ENCODE assay signal across 8 mouse cellular contexts in genomic region chr7:12478158-12479008, GRCm38 (mm10). TPM values are rescaled to one million over a fixed set of nuclear protein-coding genes. Genes with fewer than 3 reads are reported as not detected.
DNase-seq lines count a peak whose midpoint lies in the region; ATAC-seq and TF ChIP-seq lines count a peak whose summit lies in the region.

Gene Zfp606, plus strand, starts transcription at chr7:12478293.

- no peaks in the 10 kb centered on the region for H3K27me3 ChIP-seq in Patski
- no peaks in the 10 kb centered on the region for H3K27me3 ChIP-seq in hindbrain, embryonic 14.5 days (ENCODE audit: control insufficient read depth, insufficient read depth, low read length)

- H3K9ac ChIP-seq in hindbrain, embryonic 14.5 days, result peak within 1 kb of the TSS; percentile 98

- in situ Hi-C loops in Patski (cut with MboI; ENCODE audit: low pct_unique_long_range_greater_than_20kb), result loop anchor here (25.0 kb wide), 1 partner anchor 359 kb away; the partner anchor contains the start of gene Zfp110

- H3K9me3 ChIP-seq in hindbrain, embryonic 14.5 days (ENCODE audit: control insufficient read depth, low read length), result peaks cover 7% of the 10 kb centered on the region

- peak within 1 kb of the TSS; percentile 96 for H3K4me3 ChIP-seq in hindbrain, embryonic 14.5 days (replicated peaks; ENCODE audit: low read length)

- peak within 1 kb of the TSS; percentile 70 for H3K4me2 ChIP-seq in hindbrain, embryonic 14.5 days (replicated peaks)

- under 1% methylated on average over 53 of the region's 53 CpGs for WGBS in hindbrain, embryonic 14.5 days

- H3K4me1 ChIP-seq in hindbrain, embryonic 14.5 days (replicated peaks; ENCODE audit: control insufficient read depth, insufficient read depth, low read length), result 0 out of 2 replicates have a peak, but pooled peaks cover 3% of the 10 kb centered on the region

- peak; percentile 42 for DNase-seq in Patski (ENCODE audit: low read depth, low spot score)
- DNase-seq in cerebellum, postnatal 10 days, result peak; percentile 92 to 94
- peak; percentile 74 to 76 for DNase-seq in frontal cortex, postnatal 25 days (ENCODE audit: low spot score in 2 of 2)
- DNase-seq in hindbrain, embryonic 14.5 days (ENCODE audit: low spot score), result peak; percentile 91
- DNase-seq in layer of hippocampus, postnatal 36 days, result peak; percentile 80 to 81
- DNase-seq in lung, postnatal 36 days, result peak; percentile 95
- DNase-seq in retina, postnatal 1 day, result peak; percentile 96
- peak; percentile 74 to 83 for DNase-seq in urinary bladder, adult 18-20 months (ENCODE audit: low spot score in 2 of 2)

- peaks cover 34% of the 10 kb centered on the region for H3K36me3 ChIP-seq in hindbrain, embryonic 14.5 days (replicated peaks; ENCODE audit: control insufficient read depth, insufficient read depth)

- peak within 1 kb of the TSS; percentile 90 for H3K27ac ChIP-seq in hindbrain, embryonic 14.5 days

- CTCF ChIA-PET in Patski (lab: Charles Lee), result no interaction called here

- TF ChIP-seq CTCF in Patski (IDR thresholded peaks at IDR 0.05), result no peak

- POLR2A ChIA-PET in Patski (lab: Charles Lee), result no interaction called here

- ATAC-seq in Patski, result peak; percentile 100
- ATAC-seq in hindbrain, embryonic 14.5 days (ENCODE audit: low FRiP score), result peak; percentile 98

RNA-seq across cellular contexts. Expression of gene Zfp606, which starts in this region (rescaled TPM):
- polyA plus RNA-seq in Patski (2021), result 10.3 TPM
- polyA plus RNA-seq in hindbrain, embryonic 14.5 days (2014; fragmentation: Nextera tagmentation; extraction: Ambion mirVana), result 47.1 and 49.4 TPM in 2 replicates
- total RNA-seq in layer of hippocampus, postnatal 36 days (2021), result 10 to 100 TPM; 12.6 to 13.5 TPM

Comparison
In these comparisons a context has a peak if more than half of its experiments do, and no peak if none do; other contexts are left out.
1. Peak in every context shown above with its lines: DNase-seq, ATAC-seq, H3K4me3 ChIP-seq and H3K27ac ChIP-seq.
2. DNase-seq: peak in every context shown above with its lines; median percentile 96 in retina, postnatal 1 day; 95 in lung, postnatal 36 days; 93 in cerebellum, postnatal 10 days; 91 in hindbrain, embryonic 14.5 days; 80 in layer of hippocampus, postnatal 36 days; 78 in urinary bladder, adult 18-20 months; 75 in frontal cortex, postnatal 25 days; 42 in Patski.